Mouse (Mus musculus): Measurements from ENCODE around the gene Plxna4. TPM values are rescaled to one million over a fixed set of nuclear protein-coding genes. Genes with fewer than 3 reads are reported as not detected.

Plxna4 gene
- polyA plus RNA-seq, 1 experiment from 2014 or later: 9.5 TPM

- H3K4me3 ChIP-seq: no peak overlapping the region
- H3K4me2 ChIP-seq: no peak overlapping the region
- H3K9ac ChIP-seq: no peak overlapping the region
- no peak overlapping the region for H3K27ac ChIP-seq (ENCODE audit: poor library complexity, severe bottlenecking)
- no peak for ATAC-seq (ENCODE audit: insufficient number of reproducible peaks, low FRiP score)
- WGBS: 86% methylated on average over 4 of the region's 4 CpGs
- H3K36me3 ChIP-seq: no peaks in the 10 kb centered on the region; the same call in 1 of the 2 replicates
- peaks cover 35% of the 10 kb centered on the region for H3K4me1 ChIP-seq (replicated peaks)
- H3K9me3 ChIP-seq (replicated peaks): no peaks in the 10 kb centered on the region
- no peaks in the 10 kb centered on the region for H3K27me3 ChIP-seq (replicated peaks)
Observed at GRCm38 (mm10) chr6:32540155-32540554, 47.8 kb downstream of the Plxna4 start.

GRCm38 (mm10) chr6:32533962-32534740, 53.8 kb downstream of the Plxna4 start:
- H3K27ac ChIP-seq (ENCODE audit: poor library complexity, severe bottlenecking): no peak overlapping the region
- H3K4me2 ChIP-seq: no peak overlapping the region
- peak; percentile 83 for ATAC-seq (ENCODE audit: insufficient number of reproducible peaks, low FRiP score)
- H3K9me3 ChIP-seq (replicated peaks): no peaks in the 10 kb centered on the region
- no peak overlapping the region for H3K9ac ChIP-seq
- no peak overlapping the region for H3K4me3 ChIP-seq
- peaks cover 4% of the 10 kb centered on the region; the same call in 1 of the 2 replicates for H3K36me3 ChIP-seq
- 40% methylated on average over 3 of the region's 3 CpGs for WGBS
- H3K27me3 ChIP-seq (replicated peaks): no peaks in the 10 kb centered on the region
- H3K4me1 ChIP-seq (replicated peaks): peaks cover 33% of the 10 kb centered on the region

GRCm38 (mm10) chr6:32528081-32528570, 59.9 kb downstream of the Plxna4 start:
- no peak for ATAC-seq (ENCODE audit: insufficient number of reproducible peaks, low FRiP score)
- peaks cover 40% of the 10 kb centered on the region for H3K4me1 ChIP-seq (replicated peaks)
- no peak overlapping the region for H3K4me2 ChIP-seq
- no peak overlapping the region for H3K4me3 ChIP-seq
- 51% methylated on average over 8 of the region's 8 CpGs for WGBS
- no peak overlapping the region for H3K9ac ChIP-seq
- no peaks in the 10 kb centered on the region for H3K9me3 ChIP-seq (replicated peaks)
- peaks cover 4% of the 10 kb centered on the region; the same call in 1 of the 2 replicates for H3K36me3 ChIP-seq
- H3K27ac ChIP-seq (ENCODE audit: poor library complexity, severe bottlenecking): no peak overlapping the region
- H3K27me3 ChIP-seq (replicated peaks): no peaks in the 10 kb centered on the region

- no peak for ATAC-seq (ENCODE audit: insufficient number of reproducible peaks, low FRiP score)
- H3K36me3 ChIP-seq: peaks cover 4% of the 10 kb centered on the region; the same call in 1 of the 2 replicates
- H3K4me2 ChIP-seq: no peak overlapping the region
- H3K9ac ChIP-seq: no peak overlapping the region
- H3K4me1 ChIP-seq (replicated peaks): peaks cover 40% of the 10 kb centered on the region
- no peak overlapping the region for H3K4me3 ChIP-seq
- no peaks in the 10 kb centered on the region for H3K9me3 ChIP-seq (replicated peaks)
- H3K27me3 ChIP-seq (replicated peaks): no peaks in the 10 kb centered on the region
- H3K27ac ChIP-seq (ENCODE audit: poor library complexity, severe bottlenecking): no peak overlapping the region
- WGBS: 71% methylated on average over 7 of the region's 7 CpGs
Observed at GRCm38 (mm10) chr6:32527518-32527917, 60.5 kb downstream of the Plxna4 start.

- Histone ChIP-seq H3K9me3 (replicated peaks) (no peaks in the 10 kb centered on the region), H3K27ac (ENCODE audit: poor library complexity, severe bottlenecking) (no peak overlapping the region), H3K9ac (no peak overlapping the region), H3K4me1 (replicated peaks) (peaks cover 40% of the 10 kb centered on the region), H3K4me2 (no peak overlapping the region), H3K27me3 (replicated peaks) (no peaks in the 10 kb centered on the region), H3K36me3 (peaks cover 4% of the 10 kb centered on the region; the same call in 1 of the 2 replicates), H3K4me3 (no peak overlapping the region)
- no peak for ATAC-seq (ENCODE audit: insufficient number of reproducible peaks, low FRiP score)
- 55% methylated on average over 5 of the region's 5 CpGs for WGBS
Observed at GRCm38 (mm10) chr6:32526762-32527161, 61.2 kb downstream of the Plxna4 start.

GRCm38 (mm10) chr6:32520097-32520496, 67.9 kb downstream of the Plxna4 start:
- Histone ChIP-seq H3K9me3 (replicated peaks) (no peaks in the 10 kb centered on the region), H3K27ac (ENCODE audit: poor library complexity, severe bottlenecking) (no peak overlapping the region), H3K4me3 (no peak overlapping the region), H3K9ac (no peak overlapping the region), H3K36me3 (peaks cover 15% of the 10 kb centered on the region), H3K4me1 (replicated peaks) (peaks cover 6% of the 10 kb centered on the region), H3K27me3 (replicated peaks) (no peaks in the 10 kb centered on the region), H3K4me2 (no peak overlapping the region)
- ATAC-seq (ENCODE audit: insufficient number of reproducible peaks, low FRiP score): no peak
- whole genome bisulfite sequencing: 71% methylated on average over 4 of the region's 4 CpGs

- no peak for ATAC-seq (ENCODE audit: insufficient number of reproducible peaks, low FRiP score)
- no peaks in the 10 kb centered on the region for H3K27me3 ChIP-seq (replicated peaks)
- WGBS: 85% methylated on average over 3 of the region's 3 CpGs
Observed at GRCm38 (mm10) chr6:32518617-32519016, 69.4 kb downstream of the Plxna4 start.

GRCm38 (mm10) chr6:32514096-32514495, 73.9 kb downstream of the Plxna4 start:
- peaks cover 18% of the 10 kb centered on the region for H3K36me3 ChIP-seq
- peak overlapping the region; percentile 60; the same call in 1 of the 2 replicates for H3K27ac ChIP-seq (ENCODE audit: poor library complexity, severe bottlenecking)
- no peak overlapping the region for H3K9ac ChIP-seq
- no peak overlapping the region for H3K4me2 ChIP-seq
- no peak overlapping the region for H3K4me3 ChIP-seq
- no peak for ATAC-seq (ENCODE audit: insufficient number of reproducible peaks, low FRiP score)
- 36% methylated on average over 6 of the region's 6 CpGs for WGBS
- no peaks in the 10 kb centered on the region for H3K27me3 ChIP-seq (replicated peaks)
- H3K4me1 ChIP-seq (replicated peaks): peaks cover 42% of the 10 kb centered on the region
- H3K9me3 ChIP-seq (replicated peaks): no peaks in the 10 kb centered on the region

More at GRCm38 (mm10) chr6:32518617-32519016, 69.4 kb downstream of the Plxna4 start:
- H3K27ac ChIP-seq (ENCODE audit: poor library complexity, severe bottlenecking): no peak overlapping the region
- H3K4me3 ChIP-seq: no peak overlapping the region
- H3K9ac ChIP-seq: no peak overlapping the region
- H3K36me3 ChIP-seq: peaks cover 15% of the 10 kb centered on the region
- no peaks in the 10 kb centered on the region for H3K9me3 ChIP-seq (replicated peaks)
- H3K4me1 ChIP-seq (replicated peaks): peaks cover 16% of the 10 kb centered on the region
- H3K4me2 ChIP-seq: no peak overlapping the region

- Histone ChIP-seq H3K4me2 (no peak overlapping the region), H3K9ac (no peak overlapping the region), H3K4me3 (no peak overlapping the region), H3K4me1 (replicated peaks) (peaks cover 42% of the 10 kb centered on the region), H3K9me3 (replicated peaks) (no peaks in the 10 kb centered on the region), H3K27me3 (replicated peaks) (no peaks in the 10 kb centered on the region), H3K27ac (ENCODE audit: poor library complexity, severe bottlenecking) (peak overlapping the region; percentile 76), H3K36me3 (peaks cover 11% of the 10 kb centered on the region)
- WGBS: 26% methylated on average over 1 of the region's 1 CpGs
- ATAC-seq (ENCODE audit: insufficient number of reproducible peaks, low FRiP score): peak; percentile 62
Observed at GRCm38 (mm10) chr6:32512010-32512409, 76.0 kb downstream of the Plxna4 start.

GRCm38 (mm10) chr6:32510924-32511323, 77.1 kb downstream of the Plxna4 start:
- ATAC-seq (ENCODE audit: insufficient number of reproducible peaks, low FRiP score): peak; percentile 78

GRCm38 (mm10) chr6:32510491-32510890, 77.5 kb downstream of the Plxna4 start:
- Histone ChIP-seq H3K9ac (no peak overlapping the region), H3K9me3 (replicated peaks) (no peaks in the 10 kb centered on the region), H3K27ac (ENCODE audit: poor library complexity, severe bottlenecking) (peak overlapping the region; percentile 76; the same call in 1 of the 2 replicates), H3K4me2 (no peak overlapping the region), H3K4me1 (replicated peaks) (peaks cover 42% of the 10 kb centered on the region), H3K27me3 (replicated peaks) (no peaks in the 10 kb centered on the region), H3K36me3 (0 out of 2 replicates have a peak, but pooled peaks cover 3% of the 10 kb centered on the region), H3K4me3 (no peak overlapping the region)
- 86% methylated on average over 1 of the region's 1 CpGs for WGBS
- ATAC-seq (ENCODE audit: insufficient number of reproducible peaks, low FRiP score): no peak

More at GRCm38 (mm10) chr6:32510924-32511323, 77.1 kb downstream of the Plxna4 start:
- H3K27me3 ChIP-seq (replicated peaks): no peaks in the 10 kb centered on the region
- 0 out of 2 replicates have a peak, but pooled peaks cover 3% of the 10 kb centered on the region for H3K36me3 ChIP-seq
- H3K9me3 ChIP-seq (replicated peaks): no peaks in the 10 kb centered on the region
- H3K9ac ChIP-seq: no peak overlapping the region
- peaks cover 42% of the 10 kb centered on the region for H3K4me1 ChIP-seq (replicated peaks)
- H3K4me2 ChIP-seq: no peak overlapping the region; the same call in 1 of the 2 replicates
- 56% methylated on average over 7 of the region's 7 CpGs for WGBS
- H3K27ac ChIP-seq (ENCODE audit: poor library complexity, severe bottlenecking): peak overlapping the region; percentile 76
- H3K4me3 ChIP-seq: no peak overlapping the region
